Mouse (Mus musculus): ENCODE data around the gene Arpp21.

DNA sequence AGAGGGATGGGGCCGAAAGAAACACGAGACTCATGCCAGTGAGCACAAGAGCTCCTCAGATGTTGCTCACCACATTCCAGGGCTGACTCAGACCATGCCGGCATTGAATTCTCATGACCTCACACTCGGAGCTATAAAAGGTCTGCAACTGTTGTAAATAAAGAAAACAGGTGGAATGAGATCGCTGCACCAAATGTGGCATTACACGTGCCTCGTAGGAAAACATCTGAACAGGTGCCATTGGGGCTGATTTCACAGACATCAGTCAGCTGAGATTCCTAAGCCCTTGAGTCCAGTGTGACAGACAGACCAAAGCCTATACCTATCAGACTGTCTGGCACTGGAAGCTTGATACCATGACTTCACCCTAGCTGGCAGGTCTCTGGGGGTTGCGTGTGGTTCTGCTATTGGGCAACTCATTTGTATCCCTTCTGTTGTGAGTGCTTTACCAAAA is 212.1 kb downstream of the Arpp21 start:
- TF ChIP-seq CTCF (IDR thresholded peaks at IDR 0.05) (no peak), EP300 (IDR thresholded peaks at IDR 0.05; ENCODE audit: insufficient read depth, low read depth, low read length) (no peak)

Data from heart, adult 2 months (tissue).